Mouse (Mus musculus) olfactory bulb, adult 2 months (tissue): Measurements from ENCODE around the gene Crebl2.

Experiments
- CTCF ChIP-seq: fragments of 200-500 bp; IDR thresholded peaks from 2 replicates; pipeline ENCODE4 v1.5.1; 2012; ENCODE audit warnings: low read depth, mild to moderate bottlenecking, low read length, moderate library complexity; ENCODE audit not compliant: insufficient read depth
- POLR2A ChIP-seq: fragments of 200-500 bp; IDR thresholded peaks from 2 replicates; pipeline ENCODE4 v1.6.1; 2012; ENCODE audit warnings: mild to moderate bottlenecking, low read depth, low read length, moderate library complexity; ENCODE audit not compliant: insufficient read depth

- TF ChIP-seq CTCF, result no peak
- TF ChIP-seq POLR2A, result no peak
Measured at GRCm38 (mm10) chr6:134807794-134808193, 22.2 kb upstream of the Crebl2 start.
